Mouse (Mus musculus) forebrain, embryonic 11.5 days (tissue): ENCODE results near the gene Adgrf2. TPM values are rescaled to one million over a fixed set of nuclear protein-coding genes. Genes with fewer than 3 reads are reported as not detected.

Experiments
- ATAC-seq: fragments of 200-750 bp; cut with Nextera tagmentation; replicated peaks from 2 replicates; pipeline ENCODE4 v1.8.0; 2017; ENCODE audit warnings: moderate TSS enrichment; ENCODE audit not compliant: low FRiP score
- DNase-seq: peaks from one replicate; pipeline ENCODE4 v3.0.0-alpha.2; 2017; ENCODE audit warnings: low spot score
- H3K27ac ChIP-seq: fragments of 300-500 bp; sonication (generic); 2 replicates; pipeline ENCODE4 v1.5.1; 2014; ENCODE audit warnings: low read depth, low read length
- H3K27me3 ChIP-seq: fragments of 300-500 bp; sonication (generic); 2 replicates; pipeline ENCODE4 v1.6.1; 2014; ENCODE audit warnings: mild to moderate bottlenecking, low read length, mixed read lengths; ENCODE audit not compliant: control insufficient read depth, insufficient read depth
- H3K36me3 ChIP-seq: fragments of 300-500 bp; sonication (generic); 2 replicates; pipeline ENCODE4 v1.6.1; 2014; ENCODE audit warnings: mild to moderate bottlenecking, low read length, moderate library complexity, mixed read lengths; ENCODE audit not compliant: control insufficient read depth, insufficient read depth
- H3K4me1 ChIP-seq: fragments of 300-500 bp; sonication (generic); replicated peaks from 2 replicates; pipeline ENCODE4 v1.6.1; 2014; ENCODE audit warnings: low read length, mixed read lengths; ENCODE audit not compliant: control insufficient read depth, insufficient read depth
- H3K4me2 ChIP-seq: fragments of 300-500 bp; sonication (generic); 2 replicates; pipeline ENCODE4 v1.6.1; 2014; ENCODE audit warnings: low read depth, mild to moderate bottlenecking, low read length, moderate library complexity, mixed read lengths; ENCODE audit not compliant: severe bottlenecking
- H3K4me3 ChIP-seq: fragments of 300-500 bp; sonication (generic); 2 replicates; pipeline ENCODE4 v1.5.1; 2014; ENCODE audit warnings: low read depth, low read length
- H3K9ac ChIP-seq: fragments of 300-500 bp; sonication (generic); 2 replicates; pipeline ENCODE4 v1.6.1; 2014; ENCODE audit warnings: low read length
- H3K9me3 ChIP-seq: fragments of 300-500 bp; sonication (generic); 2 replicates; pipeline ENCODE4 v1.6.1; 2016; ENCODE audit warnings: low read length, mixed read lengths; ENCODE audit not compliant: control insufficient read depth
- WGBS: fragments of 180-500 bp; shearing (Covaris S2); extraction: QIAGEN DNeasy Blood & Tissue Kit; methylation state at CpG from one replicate; pipeline ENCODE4 v1.1.7; 2014; 5-methylcytosine and 5-hydroxymethylcytosine counted together
- polyA plus RNA-seq: library from polyadenylated mRNA; unstranded; fragments of >200 nt; fragmentation: Nextera tagmentation; extraction: Ambion mirVana; gene quantifications from 2 replicates; pipeline ENCODE4 v1.2.1, GENCODE M21; 2014

Adgrf2 gene
- polyA plus RNA-seq, 1 experiment from 2014 or later: 0.07 TPM

DNA sequence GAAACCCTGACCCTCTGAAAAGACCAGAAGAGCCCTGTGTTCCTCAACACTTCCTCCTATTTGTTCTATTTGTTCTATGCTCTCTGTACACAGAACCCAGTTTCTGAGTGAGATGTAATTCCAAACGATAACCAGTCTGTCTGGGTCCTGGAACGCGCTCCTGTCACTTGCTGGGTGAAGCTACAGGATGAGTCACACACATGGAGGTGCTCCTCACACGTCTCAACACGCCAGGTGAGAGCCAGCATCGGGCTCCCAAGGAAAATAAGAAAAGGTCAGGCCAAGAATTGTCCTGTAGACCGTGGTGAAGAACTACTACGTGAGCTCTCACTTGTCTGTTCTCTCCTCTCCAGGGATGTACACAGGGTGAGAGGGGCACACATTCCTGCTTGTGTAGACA, 51.4 kb downstream of the Adgrf2 start:
- no peaks in the 10 kb centered on the region for H3K4me1 ChIP-seq
- no peaks in the 10 kb centered on the region for H3K9me3 ChIP-seq
- WGBS: 88% methylated on average over 8 of the region's 8 CpGs
- H3K36me3 ChIP-seq: no peaks in the 10 kb centered on the region
- DNase-seq (no peak), ATAC-seq (no peak)
- H3K27ac ChIP-seq: no peak overlapping the region
- H3K4me3 ChIP-seq: no peak overlapping the region
- H3K4me2 ChIP-seq: no peak overlapping the region
- H3K27me3 ChIP-seq: no peaks in the 10 kb centered on the region
- H3K9ac ChIP-seq: no peak overlapping the region

Other genes with a start within 250 kb of the Adgrf2 start
- not detected in 2 replicates for gene Opn5, start 130.8 kb downstream of the Adgrf2 start, polyA plus RNA-seq
- gene Adgrf4, start 49.9 kb downstream of the Adgrf2 start, polyA plus RNA-seq: not detected in 2 replicates
- 12.8 and 14.3 TPM in 2 replicates for gene Cd2ap, start 134.5 kb upstream of the Adgrf2 start, polyA plus RNA-seq